Mouse (Mus musculus) lung, adult 2 months (tissue): ENCODE data around the gene Il17rb.

Experiments
- CTCF ChIP-seq: fragments of 200-500 bp; IDR thresholded peaks from 2 replicates; pipeline ENCODE4 v1.5.1; 2011; ENCODE audit warnings: mild to moderate bottlenecking, low read length, control low read depth; ENCODE audit not compliant: insufficient read depth
- POLR2A ChIP-seq: fragments of 200-500 bp; IDR thresholded peaks from 2 replicates; pipeline ENCODE4 v1.6.1; 2011; ENCODE audit warnings: low read depth, mild to moderate bottlenecking, control low read depth, low read length, borderline replicate concordance; ENCODE audit errors: extremely low read depth

DNA sequence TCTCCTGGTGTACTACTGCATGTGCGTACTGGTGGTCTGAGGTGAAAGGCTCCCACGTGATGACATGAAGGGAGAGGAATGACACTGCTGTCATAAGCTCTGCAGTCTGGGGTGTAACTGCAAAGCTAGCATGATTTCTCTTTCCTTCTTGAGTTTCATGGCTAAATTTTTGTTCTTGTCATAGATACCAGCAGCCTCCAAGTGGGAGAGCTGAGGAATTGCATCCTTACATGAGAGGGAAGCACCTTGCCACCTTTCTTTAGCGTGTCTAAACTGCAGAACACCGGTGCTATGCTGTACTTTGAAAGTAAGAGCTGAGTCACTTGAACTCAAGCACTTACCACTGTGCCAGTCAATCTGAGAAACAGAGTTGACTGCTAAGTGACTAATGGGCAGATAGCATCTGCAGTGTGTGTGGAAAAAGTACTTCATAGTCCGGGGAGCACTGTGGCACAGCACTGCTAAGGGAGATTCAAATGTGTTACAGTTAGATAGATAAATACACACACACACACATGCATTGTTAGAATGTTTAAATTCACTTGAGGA, 61.9 kb downstream of the Il17rb start:
- no peak for TF ChIP-seq CTCF
- TF ChIP-seq POLR2A = no peak
